Mouse (Mus musculus): ENCODE measurements at regions not wholly inside any gene's neighbourhood (a gene's known extent, or its start where the extent isn't known, plus 50 kb on each side); places are given as distances from the start of the nearest gene placed in this dataset.

GRCm38 (mm10) chr1:35523790-35524362 lies 544.3 kb upstream of the Hs6st1 start:
- no peak for TF ChIP-seq GATA4 (IDR thresholded peaks at IDR 0.05; ENCODE audit: insufficient replicate concordance, low read length)

- TF ChIP-seq GATA4 (IDR thresholded peaks at IDR 0.05; ENCODE audit: insufficient replicate concordance, low read length): no peak
Observed at GRCm38 (mm10) chr1:35524788-35525187, 543.4 kb upstream of the Hs6st1 start.

- TF ChIP-seq GATA4 (IDR thresholded peaks at IDR 0.05; ENCODE audit: insufficient replicate concordance, low read length): no peak
Observed at GRCm38 (mm10) chr1:35527750-35528476, 540.3 kb upstream of the Hs6st1 start.

- TF ChIP-seq GATA4 (IDR thresholded peaks at IDR 0.05; ENCODE audit: insufficient replicate concordance, low read length): no peak
Observed at GRCm38 (mm10) chr1:35535470-35535869, 532.7 kb upstream of the Hs6st1 start.

GRCm38 (mm10) chr1:35536276-35536675 lies 531.9 kb upstream of the Hs6st1 start:
- no peak for TF ChIP-seq GATA4 (IDR thresholded peaks at IDR 0.05; ENCODE audit: insufficient replicate concordance, low read length)

- TF ChIP-seq GATA4 (IDR thresholded peaks at IDR 0.05; ENCODE audit: insufficient replicate concordance, low read length): no peak
Observed at GRCm38 (mm10) chr1:35548845-35549244, 519.4 kb upstream of the Hs6st1 start.

GRCm38 (mm10) chr1:35551503-35551902 lies 516.7 kb upstream of the Hs6st1 start:
- TF ChIP-seq GATA4 (IDR thresholded peaks at IDR 0.05; ENCODE audit: insufficient replicate concordance, low read length): no peak

- no peak for TF ChIP-seq GATA4 (IDR thresholded peaks at IDR 0.05; ENCODE audit: insufficient replicate concordance, low read length)
Observed at GRCm38 (mm10) chr1:35562786-35563185, 505.4 kb upstream of the Hs6st1 start.

GRCm38 (mm10) chr1:35575203-35575602 lies 493.0 kb upstream of the Hs6st1 start:
- no peak for TF ChIP-seq GATA4 (IDR thresholded peaks at IDR 0.05; ENCODE audit: insufficient replicate concordance, low read length)

GRCm38 (mm10) chr1:35579392-35579791 lies 488.8 kb upstream of the Hs6st1 start:
- TF ChIP-seq GATA4 (IDR thresholded peaks at IDR 0.05; ENCODE audit: insufficient replicate concordance, low read length): no peak

- no peak for TF ChIP-seq GATA4 (IDR thresholded peaks at IDR 0.05; ENCODE audit: insufficient replicate concordance, low read length)
Observed at GRCm38 (mm10) chr1:35579992-35580391, 488.2 kb upstream of the Hs6st1 start.

- TF ChIP-seq GATA4 (IDR thresholded peaks at IDR 0.05; ENCODE audit: insufficient replicate concordance, low read length): no peak
Observed at GRCm38 (mm10) chr1:35580474-35580873, 487.7 kb upstream of the Hs6st1 start.

GRCm38 (mm10) chr1:35587900-35588299 lies 480.3 kb upstream of the Hs6st1 start:
- TF ChIP-seq GATA4 (IDR thresholded peaks at IDR 0.05; ENCODE audit: insufficient replicate concordance, low read length): no peak

GRCm38 (mm10) chr1:35588939-35589338 lies 479.3 kb upstream of the Hs6st1 start:
- no peak for TF ChIP-seq GATA4 (IDR thresholded peaks at IDR 0.05; ENCODE audit: insufficient replicate concordance, low read length)

- no peak for TF ChIP-seq GATA4 (IDR thresholded peaks at IDR 0.05; ENCODE audit: insufficient replicate concordance, low read length)
Observed at GRCm38 (mm10) chr1:35600847-35601246, 467.4 kb upstream of the Hs6st1 start.

- TF ChIP-seq GATA4 (IDR thresholded peaks at IDR 0.05; ENCODE audit: insufficient replicate concordance, low read length): no peak
Observed at GRCm38 (mm10) chr1:35615131-35615530, 453.1 kb upstream of the Hs6st1 start.

- TF ChIP-seq GATA4 (IDR thresholded peaks at IDR 0.05; ENCODE audit: insufficient replicate concordance, low read length): no peak
Observed at GRCm38 (mm10) chr1:35619476-35619875, 448.7 kb upstream of the Hs6st1 start.

All from liver, adult (tissue).